Mouse (Mus musculus): ENCODE results near the gene Gas7. TPM values are rescaled to one million over a fixed set of nuclear protein-coding genes. Genes with fewer than 3 reads are reported as not detected.
A peak's percentile ranks its signal among the peaks of the same experiment; 100 is the strongest.

Gas7 gene
- polyA plus RNA-seq, 1 experiment, result 355 TPM

DNA sequence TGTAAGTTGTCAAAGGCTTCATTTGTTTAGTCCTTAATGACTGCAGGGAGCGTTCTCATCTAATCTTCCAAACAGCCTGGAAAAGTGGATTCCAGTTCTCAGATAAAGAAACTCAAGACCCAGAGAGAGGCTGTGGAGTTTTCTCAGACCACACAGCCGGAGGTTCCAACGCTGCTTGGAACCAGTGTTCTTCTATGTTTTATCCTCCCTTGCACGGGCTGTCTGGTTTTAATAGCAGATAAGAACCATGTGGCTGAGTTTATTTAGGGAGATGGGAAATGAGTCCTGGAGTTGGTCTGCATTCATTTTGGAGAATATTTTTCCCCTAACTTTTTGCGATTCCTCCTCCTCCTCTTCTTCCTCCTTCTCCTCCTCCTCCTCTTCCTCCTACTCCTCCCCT, 26.5 kb downstream of the Gas7 start:
- Histone ChIP-seq H3K4me3 (ENCODE audit: insufficient read depth, low read length) (no peak overlapping the region), H3K27ac (ENCODE audit: insufficient read depth, low read depth, low read length) (peak overlapping the region; percentile 97), H3K4me1 (ENCODE audit: control insufficient read depth, insufficient read depth, low read length) (peaks cover 54% of the 10 kb centered on the region)
- TF ChIP-seq POLR2A (IDR thresholded peaks at IDR 0.05; ENCODE audit: borderline replicate concordance, low read depth, low read length) (no peak), CTCF (IDR thresholded peaks at IDR 0.05; ENCODE audit: low read depth, low read length) (no peak)

DNA sequence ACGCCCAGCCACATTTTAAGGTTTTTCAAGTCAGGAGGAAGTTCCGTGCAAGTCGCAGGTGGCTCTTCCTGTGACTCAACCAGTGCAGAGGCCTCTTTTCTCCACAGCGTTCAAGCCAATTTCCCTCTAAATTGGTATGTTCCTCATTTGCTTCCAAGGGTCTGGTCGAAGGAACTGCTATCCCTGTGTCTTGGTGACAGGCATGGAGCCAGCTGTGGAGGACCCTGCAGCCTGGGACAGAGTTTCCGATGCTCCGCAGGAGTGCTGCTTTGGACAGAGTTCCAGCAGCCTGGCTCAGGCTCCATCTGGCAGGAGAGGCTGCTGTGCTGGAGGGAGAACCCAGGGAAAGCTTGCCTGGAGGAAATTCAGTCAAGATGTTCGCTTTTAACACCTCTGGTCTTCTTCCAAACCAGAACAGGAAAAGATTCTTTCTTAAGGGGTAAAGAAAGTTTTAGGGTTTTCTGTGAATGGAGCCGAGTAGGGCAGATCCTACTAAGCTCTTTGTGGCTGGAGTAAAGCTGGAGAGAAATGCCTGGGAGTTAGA, 27.1 kb downstream of the Gas7 start:
- Histone ChIP-seq H3K27ac (ENCODE audit: insufficient read depth, low read depth, low read length) (peak overlapping the region; percentile 97), H3K4me1 (ENCODE audit: control insufficient read depth, insufficient read depth, low read length) (peaks cover 59% of the 10 kb centered on the region), H3K4me3 (ENCODE audit: insufficient read depth, low read length) (no peak overlapping the region)
- no peak for TF ChIP-seq CTCF (IDR thresholded peaks at IDR 0.05; ENCODE audit: low read depth, low read length)

DNA sequence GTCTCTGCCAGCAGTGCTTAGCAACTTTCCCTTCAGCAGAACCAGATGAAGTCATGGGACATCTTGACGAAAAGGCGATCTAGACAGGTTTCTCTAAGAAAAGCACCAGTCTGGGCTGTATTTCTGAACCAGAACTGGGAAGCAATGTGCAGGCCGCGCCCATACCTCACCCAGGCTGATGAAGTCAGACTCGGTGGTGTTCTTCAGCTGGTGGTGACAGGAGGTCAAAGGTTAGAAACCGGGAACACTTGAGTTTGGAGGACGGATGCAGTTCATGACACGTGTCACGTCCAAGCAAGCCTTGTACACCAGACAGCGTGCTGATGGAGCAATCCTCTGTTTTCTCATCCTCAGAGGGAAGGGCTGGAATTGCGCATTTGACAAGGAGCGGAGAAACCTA, 32.9 kb downstream of the Gas7 start:
- Histone ChIP-seq H3K4me3 (ENCODE audit: insufficient read depth, low read length) (no peak overlapping the region), H3K27ac (ENCODE audit: insufficient read depth, low read depth, low read length) (no peak overlapping the region), H3K4me1 (ENCODE audit: control insufficient read depth, insufficient read depth, low read length) (peaks cover 32% of the 10 kb centered on the region)
- no peak for TF ChIP-seq CTCF (IDR thresholded peaks at IDR 0.05; ENCODE audit: low read depth, low read length)
- no peak for TF ChIP-seq POLR2A (IDR thresholded peaks at IDR 0.05; ENCODE audit: borderline replicate concordance, low read depth, low read length)

DNA sequence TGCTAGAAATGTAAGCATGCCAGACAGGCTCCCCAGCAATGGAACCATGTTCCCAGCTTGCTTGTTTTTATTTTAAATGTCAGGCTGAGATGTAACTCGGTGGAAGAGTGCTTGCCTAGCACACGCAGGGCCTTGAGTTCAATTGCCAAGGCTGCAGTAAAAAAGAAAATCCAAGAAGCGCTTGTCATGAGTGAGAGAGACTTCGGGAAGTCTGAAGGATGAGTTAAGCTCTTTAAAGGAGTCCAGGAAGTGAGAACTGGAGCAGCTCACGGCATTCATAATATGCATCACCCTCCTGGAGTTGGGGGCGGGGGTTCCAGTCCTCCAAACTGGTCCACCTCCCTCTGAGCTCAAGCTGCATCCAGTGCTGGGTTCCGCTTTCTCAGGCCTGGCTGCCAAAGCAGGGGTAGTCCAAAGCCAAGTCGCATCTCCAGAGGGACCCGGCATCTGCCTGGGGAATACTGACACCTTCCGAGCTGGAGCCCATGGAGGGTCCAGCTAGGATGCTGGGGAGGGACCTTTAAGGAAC, 34.5 kb downstream of the Gas7 start:
- Histone ChIP-seq H3K27ac (ENCODE audit: insufficient read depth, low read depth, low read length) (no peak overlapping the region), H3K4me3 (ENCODE audit: insufficient read depth, low read length) (no peak overlapping the region), H3K4me1 (ENCODE audit: control insufficient read depth, insufficient read depth, low read length) (peaks cover 37% of the 10 kb centered on the region)
- TF ChIP-seq POLR2A (IDR thresholded peaks at IDR 0.05; ENCODE audit: borderline replicate concordance, low read depth, low read length) (no peak), CTCF (IDR thresholded peaks at IDR 0.05; ENCODE audit: low read depth, low read length) (no peak)

DNA sequence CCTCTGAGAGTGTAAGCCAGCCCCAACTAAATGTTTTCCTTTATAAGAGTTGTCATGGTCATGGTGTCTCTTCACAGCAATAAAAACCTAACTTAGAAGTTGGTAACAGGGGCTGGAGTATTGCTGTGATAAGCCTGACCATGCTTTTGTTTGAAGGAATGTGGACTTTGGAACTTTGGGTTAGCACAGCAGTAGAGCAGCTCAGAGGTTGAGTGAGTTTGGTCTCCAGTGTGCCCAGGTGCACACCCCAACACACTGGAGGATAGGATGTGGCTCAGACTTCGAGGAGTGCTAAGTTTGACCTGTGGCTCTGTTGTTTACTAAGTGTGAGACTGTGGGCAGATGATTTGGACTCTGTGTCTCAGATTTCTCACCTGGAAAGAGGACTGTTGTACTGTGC, 41.6 kb downstream of the Gas7 start:
- Histone ChIP-seq H3K27ac (ENCODE audit: insufficient read depth, low read depth, low read length) (no peak overlapping the region), H3K4me3 (ENCODE audit: insufficient read depth, low read length) (no peak overlapping the region), H3K4me1 (ENCODE audit: control insufficient read depth, insufficient read depth, low read length) (peaks cover 49% of the 10 kb centered on the region)
- no peak for TF ChIP-seq POLR2A (IDR thresholded peaks at IDR 0.05; ENCODE audit: borderline replicate concordance, low read depth, low read length)
- no peak for TF ChIP-seq CTCF (IDR thresholded peaks at IDR 0.05; ENCODE audit: low read depth, low read length)

DNA sequence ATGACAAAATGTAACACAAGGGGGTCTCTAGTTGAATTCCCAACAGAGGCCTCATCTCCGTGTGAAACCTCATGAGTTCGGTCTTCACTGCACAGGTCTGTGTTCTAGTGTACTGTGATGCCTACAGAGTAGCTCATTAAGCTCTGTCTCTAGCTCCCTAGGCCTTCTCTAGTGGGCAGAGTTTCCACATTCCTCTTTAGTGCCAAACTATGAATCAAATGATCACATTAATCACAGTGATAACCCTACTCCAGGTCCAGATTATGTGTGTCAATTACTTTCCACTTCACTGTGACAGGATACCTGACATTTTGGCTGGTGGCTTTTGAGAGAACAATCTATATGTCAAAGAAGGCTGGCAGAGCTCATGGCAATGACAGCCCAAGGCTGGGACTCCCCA, 44.9 kb downstream of the Gas7 start:
- Histone ChIP-seq H3K4me3 (ENCODE audit: insufficient read depth, low read length) (no peak overlapping the region), H3K27ac (ENCODE audit: insufficient read depth, low read depth, low read length) (peak overlapping the region; percentile 7; the same call in 1 of the 2 replicates), H3K4me1 (ENCODE audit: control insufficient read depth, insufficient read depth, low read length) (peaks cover 34% of the 10 kb centered on the region)
- TF ChIP-seq CTCF (IDR thresholded peaks at IDR 0.05; ENCODE audit: low read depth, low read length), result no peak
- TF ChIP-seq POLR2A (IDR thresholded peaks at IDR 0.05; ENCODE audit: borderline replicate concordance, low read depth, low read length), result no peak

DNA sequence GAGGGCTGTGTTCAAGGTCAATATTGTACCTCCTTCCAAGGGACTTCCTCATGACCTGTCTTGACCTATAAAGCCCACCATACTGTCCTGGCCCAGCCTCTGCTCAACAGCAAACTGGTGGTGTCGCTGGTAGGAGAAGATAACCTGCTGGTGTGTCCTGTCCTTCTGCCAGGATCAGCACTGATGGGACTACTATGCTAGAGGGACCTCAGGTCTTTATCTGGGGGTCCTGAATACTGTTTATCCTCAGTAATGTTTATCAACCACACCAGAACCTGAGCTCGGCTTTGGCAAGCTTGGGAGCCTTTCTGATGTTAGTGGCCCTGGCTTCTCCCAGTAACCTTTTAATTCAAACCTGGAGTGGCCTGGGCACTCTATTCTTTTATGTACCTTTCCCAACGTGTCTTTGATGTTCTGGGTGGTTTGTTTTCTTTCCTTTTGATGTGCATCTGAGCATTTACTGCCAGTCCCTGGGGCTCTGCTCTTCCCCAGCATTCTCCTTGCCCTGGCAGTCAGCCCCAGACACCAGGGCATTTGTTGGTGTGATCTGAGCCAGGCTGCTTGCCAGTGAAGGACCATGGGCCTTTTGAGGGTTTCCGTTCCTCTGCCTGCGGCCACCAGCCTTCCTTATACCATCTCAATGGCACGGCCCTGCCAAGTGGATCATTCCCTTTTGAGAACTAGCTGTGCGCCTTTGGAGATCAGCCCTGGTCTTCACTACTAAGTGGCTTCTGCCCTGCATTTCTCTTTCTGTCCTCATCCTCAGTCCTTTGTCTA, 46.4 kb downstream of the Gas7 start:
- H3K4me3 ChIP-seq (ENCODE audit: insufficient read depth, low read length), result no peak overlapping the region
- peaks cover 21% of the 10 kb centered on the region for H3K4me1 ChIP-seq (ENCODE audit: control insufficient read depth, insufficient read depth, low read length)
- TF ChIP-seq CTCF (IDR thresholded peaks at IDR 0.05; ENCODE audit: low read depth, low read length) (no peak), POLR2A (IDR thresholded peaks at IDR 0.05; ENCODE audit: borderline replicate concordance, low read depth, low read length) (no peak)
- H3K27ac ChIP-seq (ENCODE audit: insufficient read depth, low read depth, low read length), result no peak overlapping the region

DNA sequence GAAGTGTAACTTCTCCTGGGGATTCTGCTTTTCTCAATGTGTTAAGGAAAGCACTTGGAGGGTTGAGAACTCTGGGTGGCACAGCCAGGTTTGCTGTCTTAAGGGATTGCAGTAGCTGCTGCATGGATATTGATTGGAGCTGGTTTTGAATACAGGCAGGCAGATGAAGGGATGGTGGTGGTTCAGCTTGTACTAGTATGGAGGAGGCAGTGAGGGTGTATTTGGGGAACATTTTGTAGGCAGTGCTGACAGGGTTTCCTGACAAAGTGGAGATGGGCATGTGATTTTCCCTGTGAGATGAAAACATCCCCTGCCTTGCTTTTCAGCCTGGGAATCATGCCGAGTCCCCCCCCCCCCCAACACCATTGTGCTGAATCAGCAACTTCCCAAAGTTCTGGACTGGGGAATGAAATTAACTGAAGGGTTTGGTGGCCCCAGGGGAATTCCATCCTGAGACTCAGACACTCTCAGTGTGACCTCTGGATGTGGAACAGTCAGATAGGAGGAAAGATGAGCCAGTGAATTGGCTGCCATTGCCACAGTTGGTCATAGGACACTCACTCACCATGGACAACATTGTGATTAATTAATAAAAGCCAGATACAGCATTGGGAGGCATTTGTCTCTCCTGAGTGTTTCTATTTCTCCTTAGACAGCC, 54.1 kb downstream of the Gas7 start:
- TF ChIP-seq POLR2A (IDR thresholded peaks at IDR 0.05; ENCODE audit: borderline replicate concordance, low read depth, low read length) (no peak), CTCF (IDR thresholded peaks at IDR 0.05; ENCODE audit: low read depth, low read length) (no peak)
- Histone ChIP-seq H3K4me3 (ENCODE audit: insufficient read depth, low read length) (no peak overlapping the region), H3K4me1 (ENCODE audit: control insufficient read depth, insufficient read depth, low read length) (peaks cover 6% of the 10 kb centered on the region; the same call in 1 of the 2 replicates), H3K27ac (ENCODE audit: insufficient read depth, low read depth, low read length) (no peak overlapping the region)

DNA sequence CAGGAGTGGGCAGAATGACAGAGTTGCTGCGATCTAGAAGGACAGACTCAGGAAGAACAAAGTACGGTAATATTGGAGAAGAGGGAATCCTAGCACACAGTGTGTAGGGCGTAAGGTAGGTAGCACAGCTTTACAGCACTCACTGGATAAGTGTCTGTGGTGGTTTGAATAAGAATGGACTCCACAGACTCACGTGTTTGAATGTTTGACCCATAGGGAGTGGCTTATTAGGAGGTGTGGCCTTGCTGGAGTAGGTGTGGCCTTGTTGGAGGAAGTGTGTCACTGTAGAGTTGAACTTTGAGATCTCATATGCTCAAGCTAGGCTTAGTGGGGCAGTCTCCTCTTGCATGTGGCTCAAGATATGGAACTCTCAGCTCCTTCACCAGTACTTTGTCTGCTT, 55.6 kb downstream of the Gas7 start:
- H3K4me3 ChIP-seq (ENCODE audit: insufficient read depth, low read length), result no peak overlapping the region
- H3K27ac ChIP-seq (ENCODE audit: insufficient read depth, low read depth, low read length), result no peak overlapping the region
- H3K4me1 ChIP-seq (ENCODE audit: control insufficient read depth, insufficient read depth, low read length), result peaks cover 10% of the 10 kb centered on the region
- TF ChIP-seq POLR2A (IDR thresholded peaks at IDR 0.05; ENCODE audit: borderline replicate concordance, low read depth, low read length), result no peak
- TF ChIP-seq CTCF (IDR thresholded peaks at IDR 0.05; ENCODE audit: low read depth, low read length), result no peak

DNA sequence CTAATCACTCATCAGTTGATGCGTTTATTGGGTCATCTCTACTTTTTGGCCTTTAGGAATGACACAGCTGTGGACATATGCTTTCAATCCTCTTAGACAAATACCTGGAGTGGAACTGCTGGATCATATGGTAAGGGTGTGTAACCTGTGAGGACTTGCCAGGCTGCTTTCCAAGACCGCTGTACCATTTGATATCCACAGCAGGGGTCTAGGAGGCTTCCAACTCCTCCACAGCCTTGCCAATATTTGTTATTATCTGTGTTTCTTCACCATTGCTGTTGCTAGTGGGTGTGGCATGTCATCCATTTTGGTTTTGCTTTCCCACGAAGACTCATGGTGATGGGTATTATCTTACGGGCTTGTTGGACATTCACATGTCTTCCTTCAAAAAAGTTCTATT, 57.8 kb downstream of the Gas7 start:
- no peak for TF ChIP-seq CTCF (IDR thresholded peaks at IDR 0.05; ENCODE audit: low read depth, low read length)
- no peak for TF ChIP-seq POLR2A (IDR thresholded peaks at IDR 0.05; ENCODE audit: borderline replicate concordance, low read depth, low read length)
- Histone ChIP-seq H3K27ac (ENCODE audit: insufficient read depth, low read depth, low read length) (no peak overlapping the region), H3K4me1 (ENCODE audit: control insufficient read depth, insufficient read depth, low read length) (peaks cover 10% of the 10 kb centered on the region), H3K4me3 (ENCODE audit: insufficient read depth, low read length) (no peak overlapping the region)
